Mouse (Mus musculus) lung, postnatal 0 days (tissue): ENCODE results near the gene Npr1.

ENCODE experiments used
- CTCF ChIP-seq: IDR thresholded peaks from 2 replicates; pipeline ENCODE4 v1.5.1; 2016; ENCODE audit warnings: antibody characterized with exemption, mild to moderate bottlenecking
- EP300 ChIP-seq: IDR thresholded peaks from 2 replicates; pipeline ENCODE4 v1.6.1; 2016; ENCODE audit warnings: antibody characterized with exemption, mild to moderate bottlenecking, control low read depth

GRCm38 (mm10) chr3:90495850-90496525 lies 30.3 kb upstream of the Npr1 start:
- no peak for TF ChIP-seq CTCF
- TF ChIP-seq EP300, result no peak
